Mouse (Mus musculus) limb, embryonic 12.5 days (tissue): ENCODE results near the gene Sprr2f. TPM values are rescaled to one million over a fixed set of nuclear protein-coding genes. Genes with fewer than 3 reads are reported as not detected.

Experiments used
- ATAC-seq: fragments of 200-750 bp; cut with Nextera tagmentation; 2 replicates; pipeline ENCODE4 v1.8.0; 2017; ENCODE audit warnings: low read depth, moderate TSS enrichment; ENCODE audit not compliant: insufficient number of reproducible peaks, insufficient read depth, low FRiP score, low TSS enrichment
- H3K27ac ChIP-seq: fragments of 300-500 bp; sonication (generic); 2 replicates; pipeline ENCODE4 v1.5.1; 2016; ENCODE audit warnings: mild to moderate bottlenecking, moderate library complexity
- H3K27me3 ChIP-seq: fragments of 300-500 bp; sonication (generic); 2 replicates; pipeline ENCODE4 v1.6.1; 2016; ENCODE audit warnings: mild to moderate bottlenecking, moderate library complexity
- H3K36me3 ChIP-seq: fragments of 300-500 bp; sonication (generic); 2 replicates; pipeline ENCODE4 v1.6.1; 2016; ENCODE audit warnings: mild to moderate bottlenecking, moderate library complexity
- H3K4me1 ChIP-seq: fragments of 300-500 bp; sonication (generic); replicated peaks from 2 replicates; pipeline ENCODE4 v1.6.1; 2016
- H3K4me2 ChIP-seq: fragments of 300-500 bp; sonication (generic); 2 replicates; pipeline ENCODE4 v1.6.1; 2016; ENCODE audit warnings: mild to moderate bottlenecking, moderate library complexity
- H3K4me3 ChIP-seq: fragments of 300-500 bp; sonication (generic); replicated peaks from 2 replicates; pipeline ENCODE4 v1.5.1; 2016; ENCODE audit warnings: mild to moderate bottlenecking
- H3K9ac ChIP-seq: fragments of 300-500 bp; sonication (generic); replicated peaks from 2 replicates; pipeline ENCODE4 v1.6.1; 2016; ENCODE audit warnings: mild to moderate bottlenecking, moderate library complexity
- H3K9me3 ChIP-seq: fragments of 300-500 bp; sonication (generic); 2 replicates; pipeline ENCODE4 v1.6.1; 2016; ENCODE audit warnings: mild to moderate bottlenecking, moderate library complexity
- WGBS: fragments of 180-500 bp; shearing (Covaris S2); methylation state at CpG from one replicate; pipeline ENCODE4 v1.1.7; 2016; 5-methylcytosine and 5-hydroxymethylcytosine counted together
- polyA plus RNA-seq: library from polyadenylated mRNA; unstranded; fragments of >200 nt; fragmentation: Nextera tagmentation; extraction: Ambion mirVana; gene quantifications from 2 replicates; pipeline ENCODE4 v1.2.1, GENCODE M21; 2016

Sprr2f gene
- polyA plus RNA-seq: not detected in 2 replicates

DNA sequence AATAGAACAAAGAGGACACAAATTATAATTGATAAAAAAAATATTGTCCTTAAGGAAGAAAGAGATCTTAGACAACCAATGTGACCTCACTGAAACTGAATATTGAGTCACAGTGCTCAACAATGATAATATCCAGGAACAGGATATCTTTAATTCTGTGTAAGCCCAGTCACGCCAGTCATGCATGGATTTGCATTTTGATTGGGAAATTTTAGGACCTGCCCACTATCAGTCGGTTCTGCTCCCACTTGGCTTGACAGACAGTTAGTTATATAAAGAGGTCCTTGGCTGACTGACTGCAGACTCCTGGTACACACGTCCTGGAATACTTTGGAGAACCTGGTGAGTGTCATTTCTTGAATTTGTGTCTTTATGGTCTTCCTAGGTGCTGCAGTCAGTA is at the start of gene Sprr2f:
TSS of gene Sprr2f (plus strand) at position 301 of the 400 bp plus-strand sequence.
- no peak within 1 kb of the TSS for H3K27ac ChIP-seq
- no peaks in the 10 kb centered on the region for H3K9me3 ChIP-seq
- H3K9ac ChIP-seq: no peak within 1 kb of the TSS
- WGBS: 72% methylated on average over 3 of the region's 3 CpGs
- H3K4me3 ChIP-seq: no peak within 1 kb of the TSS
- ATAC-seq: no peak
- H3K4me1 ChIP-seq: no peaks in the 10 kb centered on the region
- no peaks in the 10 kb centered on the region for H3K36me3 ChIP-seq
- no peak within 1 kb of the TSS for H3K4me2 ChIP-seq
- no peaks in the 10 kb centered on the region for H3K27me3 ChIP-seq

DNA sequence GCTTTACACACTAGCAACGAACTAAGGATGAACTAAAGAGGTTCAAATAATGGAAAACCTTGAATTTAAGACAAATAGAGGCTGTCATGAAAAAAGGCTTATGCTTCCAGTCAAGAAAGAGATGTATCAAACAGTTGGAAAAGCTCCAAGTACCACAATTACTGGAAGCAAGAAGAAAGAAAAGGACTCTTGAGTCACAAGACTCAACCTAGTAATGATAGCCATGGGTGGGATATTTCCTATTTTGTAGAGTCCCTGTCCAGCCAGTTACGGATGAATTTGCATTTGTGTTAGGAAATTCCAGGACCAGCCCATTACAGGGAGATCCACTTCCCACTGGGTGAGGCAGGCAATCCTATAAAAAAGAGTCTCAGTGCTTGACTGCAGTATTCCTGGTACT is 48.7 kb upstream of the Sprr2f start, which contains the start of gene Sprr2b:
TSS of gene Sprr2b (plus strand) at position 301 of the 400 bp plus-strand sequence.
- Histone ChIP-seq H3K9me3 (no peaks in the 10 kb centered on the region), H3K9ac (no peak within 1 kb of the TSS), H3K27me3 (no peaks in the 10 kb centered on the region), H3K4me3 (no peak within 1 kb of the TSS), H3K27ac (no peak within 1 kb of the TSS), H3K4me2 (no peak within 1 kb of the TSS), H3K4me1 (no peaks in the 10 kb centered on the region), H3K36me3 (no peaks in the 10 kb centered on the region)
- ATAC-seq: no peak
- WGBS: 85% methylated on average over 2 of the region's 2 CpGs

DNA sequence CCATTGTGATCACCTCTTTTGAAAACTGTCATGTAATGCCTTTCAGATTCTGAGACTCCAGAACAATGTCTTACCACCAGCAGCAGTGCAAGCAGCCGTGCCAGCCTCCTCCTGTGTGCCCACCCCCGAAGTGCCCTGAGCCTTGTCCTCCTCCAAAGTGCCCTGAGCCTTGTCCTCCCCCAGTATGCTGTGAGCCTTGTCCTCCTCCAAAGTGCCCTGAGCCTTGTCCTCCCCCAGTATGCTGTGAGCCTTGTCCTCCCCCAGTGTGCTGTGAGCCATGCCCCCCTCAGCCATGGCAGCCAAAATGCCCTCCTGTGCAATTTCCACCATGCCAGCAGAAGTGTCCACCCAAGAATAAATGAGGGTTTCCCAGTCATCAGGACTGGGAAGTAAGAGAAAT is 47.6 kb upstream of the Sprr2f start:
- Histone ChIP-seq H3K9ac (no peak overlapping the region), H3K9me3 (no peaks in the 10 kb centered on the region), H3K27me3 (no peaks in the 10 kb centered on the region), H3K4me2 (no peak overlapping the region), H3K4me3 (no peak overlapping the region), H3K4me1 (no peaks in the 10 kb centered on the region), H3K27ac (no peak overlapping the region), H3K36me3 (no peaks in the 10 kb centered on the region)
- WGBS: 76% methylated on average over 2 of the region's 2 CpGs
- ATAC-seq: no peak

DNA sequence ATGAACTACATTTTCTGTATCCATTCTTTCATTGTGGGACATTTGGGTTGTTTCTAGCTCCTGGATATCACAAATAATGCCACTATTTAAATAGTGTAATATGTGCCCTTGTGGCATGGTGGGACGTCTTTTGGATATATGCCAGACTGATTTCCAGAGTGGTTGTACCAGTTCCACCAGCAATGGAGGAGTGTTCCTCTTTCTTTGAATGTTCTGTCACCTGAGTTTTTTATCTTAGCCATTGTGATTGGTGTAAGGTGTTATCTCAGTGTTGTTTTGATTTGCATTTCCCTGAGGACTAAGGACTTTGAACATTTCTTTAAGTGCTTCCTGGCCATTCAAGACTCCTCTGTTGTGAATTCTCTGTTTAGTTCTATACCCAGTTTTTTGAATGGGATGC is 28.7 kb upstream of the Sprr2f start:
- Histone ChIP-seq H3K9ac (no peak overlapping the region), H3K36me3 (no peaks in the 10 kb centered on the region), H3K4me2 (no peak overlapping the region), H3K4me3 (no peak overlapping the region), H3K27ac (no peak overlapping the region), H3K27me3 (no peaks in the 10 kb centered on the region), H3K4me1 (no peaks in the 10 kb centered on the region), H3K9me3 (no peaks in the 10 kb centered on the region)
- no peak for ATAC-seq
- 67% methylated on average over 1 of the region's 1 CpGs for WGBS

DNA sequence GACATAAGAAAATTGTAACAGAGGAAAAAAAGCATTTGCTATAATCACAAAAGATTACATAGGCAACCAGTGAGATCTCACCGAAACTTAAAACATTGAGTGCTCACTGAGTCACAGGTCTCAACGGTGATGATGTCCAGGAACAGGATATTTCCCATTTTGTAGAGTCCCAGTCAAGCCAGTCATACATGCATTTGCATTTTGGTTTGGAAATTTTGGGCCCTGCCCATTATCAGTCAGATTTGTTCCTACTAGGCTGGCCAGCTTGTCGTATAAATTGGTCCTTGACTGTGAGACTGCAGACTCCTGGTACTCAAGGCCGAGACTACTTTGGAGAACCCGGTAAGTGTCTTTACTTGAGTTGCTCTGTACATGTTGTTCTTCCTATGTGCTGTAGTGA is 26.1 kb upstream of the Sprr2f start, which contains the start of gene Sprr2d:
TSS of gene Sprr2d (plus strand) at position 301 of the 400 bp plus-strand sequence.
- Histone ChIP-seq H3K36me3 (no peaks in the 10 kb centered on the region), H3K4me1 (no peaks in the 10 kb centered on the region), H3K9ac (no peak within 1 kb of the TSS), H3K4me2 (no peak within 1 kb of the TSS), H3K4me3 (no peak within 1 kb of the TSS), H3K27me3 (no peaks in the 10 kb centered on the region), H3K9me3 (no peaks in the 10 kb centered on the region), H3K27ac (no peak within 1 kb of the TSS)
- ATAC-seq: no peak
- 87% methylated on average over 5 of the region's 5 CpGs for WGBS

DNA sequence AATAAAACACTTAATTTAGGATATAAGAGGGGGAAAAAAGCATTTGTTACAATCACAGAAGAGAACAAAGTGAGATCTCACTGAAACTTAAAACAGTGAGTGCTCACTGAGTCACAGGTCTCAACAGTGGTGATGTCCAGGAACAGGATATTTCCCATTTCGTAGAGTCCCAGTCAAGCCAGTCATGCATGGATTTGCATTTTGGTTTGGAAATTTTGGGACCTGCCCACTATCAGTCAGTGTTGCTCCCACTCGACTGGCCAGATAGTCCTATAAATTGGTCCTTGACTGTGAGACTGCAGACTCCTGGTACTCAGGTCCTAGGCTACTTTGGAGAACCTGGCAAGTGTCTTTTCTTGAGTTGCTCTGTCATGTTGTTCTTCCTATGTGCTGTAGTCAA is 13.1 kb upstream of the Sprr2f start, which contains the start of gene Sprr2e:
TSS of gene Sprr2e (plus strand) at position 301 of the 400 bp plus-strand sequence.
- Histone ChIP-seq H3K4me1 (no peaks in the 10 kb centered on the region), H3K36me3 (no peaks in the 10 kb centered on the region)
- ATAC-seq: no peak

DNA sequence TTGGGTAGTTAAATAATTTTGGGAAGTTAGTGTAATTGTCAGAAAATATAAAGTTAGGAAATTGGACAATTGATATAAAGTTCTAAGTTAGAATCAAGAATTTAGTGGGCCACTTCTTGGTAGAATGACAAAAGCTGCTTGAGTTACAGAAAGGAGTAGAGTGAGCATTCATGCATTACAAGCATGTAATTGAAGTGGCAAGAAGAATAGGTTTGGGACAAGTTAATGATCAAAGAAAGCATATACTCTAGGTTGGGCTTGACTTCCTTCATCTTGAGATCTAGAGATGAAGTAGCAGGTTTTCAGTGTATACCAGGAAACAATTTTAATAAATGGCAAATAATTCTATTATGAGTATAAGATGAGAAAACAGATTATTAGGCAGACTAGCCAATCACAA is 3.4 kb upstream of the Sprr2f start:
- Histone ChIP-seq H3K4me1 (no peaks in the 10 kb centered on the region), H3K4me3 (no peak overlapping the region), H3K27ac (no peak overlapping the region), H3K27me3 (no peaks in the 10 kb centered on the region), H3K9ac (no peak overlapping the region), H3K36me3 (no peaks in the 10 kb centered on the region), H3K9me3 (0 out of 2 replicates have a peak, but pooled peaks cover 4% of the 10 kb centered on the region), H3K4me2 (no peak overlapping the region)
- no peak for ATAC-seq

More for the DNA sequence above, 13.1 kb upstream of the Sprr2f start, which contains the start of gene Sprr2e:
- H3K9me3 ChIP-seq: no peaks in the 10 kb centered on the region
- H3K27ac ChIP-seq: no peak within 1 kb of the TSS
- H3K4me3 ChIP-seq: no peak within 1 kb of the TSS
- no peaks in the 10 kb centered on the region for H3K27me3 ChIP-seq
- H3K4me2 ChIP-seq: no peak within 1 kb of the TSS
- 71% methylated on average over 2 of the region's 2 CpGs for WGBS
- H3K9ac ChIP-seq: no peak within 1 kb of the TSS

DNA sequence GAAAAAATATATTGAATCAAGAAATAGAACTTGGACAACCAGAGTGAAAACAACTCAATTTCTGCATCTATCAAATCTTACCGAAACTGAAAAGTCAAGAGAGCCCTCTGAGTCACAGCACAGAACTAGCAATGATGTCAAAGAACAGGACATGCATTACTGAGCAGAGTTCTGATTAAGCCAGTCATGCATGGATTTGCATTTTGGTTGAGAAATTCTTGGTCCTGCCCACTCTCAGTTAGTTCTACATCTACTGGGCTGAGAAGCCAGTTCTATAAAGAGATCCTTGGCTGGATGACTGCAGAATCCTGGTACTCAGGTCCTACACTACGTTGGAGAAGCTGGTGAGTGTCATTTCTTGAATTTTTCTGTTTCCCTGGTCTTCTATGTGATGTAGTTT is 8.6 kb downstream of the Sprr2f start:
- no peak overlapping the region for H3K4me2 ChIP-seq
- WGBS: 75% methylated on average over 2 of the region's 2 CpGs
- H3K27ac ChIP-seq: no peak overlapping the region
- no peak for ATAC-seq
- no peaks in the 10 kb centered on the region for H3K9me3 ChIP-seq
- H3K27me3 ChIP-seq: no peaks in the 10 kb centered on the region
- no peak overlapping the region for H3K9ac ChIP-seq
- no peaks in the 10 kb centered on the region for H3K4me1 ChIP-seq
- H3K36me3 ChIP-seq: no peaks in the 10 kb centered on the region
- H3K4me3 ChIP-seq: no peak overlapping the region

DNA sequence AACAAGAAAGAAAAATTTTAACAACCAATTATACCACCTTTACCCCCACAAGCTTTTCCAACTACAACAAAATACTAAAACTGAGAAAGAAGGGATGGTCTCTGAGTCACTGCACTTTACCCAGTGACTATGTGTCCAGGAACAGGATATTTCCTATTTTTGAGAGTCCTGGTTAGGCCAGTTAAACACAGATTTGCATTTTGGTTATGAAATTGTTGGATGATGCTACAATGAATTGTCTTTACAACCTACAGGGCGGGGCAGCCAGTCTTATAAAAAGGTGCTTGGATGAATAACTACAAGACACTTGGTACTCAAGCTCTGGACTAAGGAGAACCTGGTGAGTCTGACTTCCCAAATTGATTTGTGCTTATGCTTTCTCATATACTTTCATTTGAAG is 20.4 kb downstream of the Sprr2f start, which contains the start of gene Sprr2h:
TSS of gene Sprr2h (plus strand) at position 301 of the 400 bp plus-strand sequence.
- no peaks in the 10 kb centered on the region for H3K36me3 ChIP-seq
- no peak within 1 kb of the TSS for H3K4me2 ChIP-seq
- H3K9me3 ChIP-seq: no peaks in the 10 kb centered on the region
- no peaks in the 10 kb centered on the region for H3K4me1 ChIP-seq
- no peak within 1 kb of the TSS for H3K9ac ChIP-seq
- no peak for ATAC-seq
- H3K27me3 ChIP-seq: no peaks in the 10 kb centered on the region
- no peak within 1 kb of the TSS for H3K4me3 ChIP-seq
- 78% methylated on average over 1 of the region's 1 CpGs for WGBS
- H3K27ac ChIP-seq: no peak within 1 kb of the TSS

DNA sequence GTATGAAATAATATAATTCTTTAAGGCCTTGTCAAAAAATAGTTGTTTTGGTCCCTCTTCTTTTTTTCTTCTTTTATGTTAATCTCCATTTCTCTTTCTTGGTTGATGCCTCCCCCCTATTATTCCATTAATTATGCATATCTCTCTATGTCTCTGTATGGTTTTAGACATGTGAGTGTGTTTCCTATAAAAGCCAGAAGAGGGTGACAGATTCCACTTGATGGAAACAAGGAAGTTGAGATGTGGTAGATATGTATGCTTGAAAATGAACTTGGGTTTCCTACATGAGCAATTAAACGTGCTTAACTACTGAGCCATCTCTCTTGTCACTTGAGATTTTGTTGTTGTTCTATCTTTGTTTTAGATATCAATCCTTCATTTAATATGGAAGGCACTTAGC is 29.3 kb downstream of the Sprr2f start:
- Histone ChIP-seq H3K9me3 (no peaks in the 10 kb centered on the region), H3K27ac (no peak overlapping the region), H3K4me1 (no peaks in the 10 kb centered on the region), H3K4me2 (no peak overlapping the region), H3K9ac (no peak overlapping the region), H3K27me3 (no peaks in the 10 kb centered on the region), H3K36me3 (no peaks in the 10 kb centered on the region), H3K4me3 (no peak overlapping the region)
- WGBS: 61% methylated on average over 1 of the region's 1 CpGs
- no peak for ATAC-seq

DNA sequence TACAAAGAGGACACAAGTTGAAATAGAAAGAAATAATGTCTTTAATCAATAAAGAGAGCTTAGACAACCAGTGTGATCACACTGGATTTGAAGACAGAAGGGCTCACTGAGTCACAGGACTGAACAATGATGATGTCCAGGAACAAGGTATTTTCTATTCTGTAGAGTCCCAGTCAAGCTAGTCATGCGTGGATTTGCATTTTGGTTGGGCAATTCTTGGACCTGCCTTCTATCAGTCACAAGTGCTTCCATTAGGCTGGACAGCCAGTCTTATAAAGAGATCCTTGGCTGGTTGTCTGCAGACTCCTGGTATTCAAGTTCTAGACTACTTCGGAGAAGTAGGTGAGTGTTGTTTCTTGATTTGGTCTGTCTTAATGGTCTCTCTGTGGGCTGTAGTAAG is 42.7 kb downstream of the Sprr2f start, which contains the start of gene Sprr2i:
TSS of gene Sprr2i (plus strand) at position 301 of the 400 bp plus-strand sequence.
- Histone ChIP-seq H3K9ac (no peak within 1 kb of the TSS), H3K4me2 (no peak within 1 kb of the TSS), H3K27me3 (no peaks in the 10 kb centered on the region), H3K9me3 (no peaks in the 10 kb centered on the region), H3K27ac (no peak within 1 kb of the TSS), H3K4me1 (no peaks in the 10 kb centered on the region), H3K36me3 (no peaks in the 10 kb centered on the region), H3K4me3 (no peak within 1 kb of the TSS)
- ATAC-seq: no peak
- whole genome bisulfite sequencing: 94% methylated on average over 2 of the region's 2 CpGs
